Mouse (Mus musculus) liver, postnatal 0 days (tissue): ENCODE results near the gene Sdk2. TPM values are rescaled to one million over a fixed set of nuclear protein-coding genes. Genes with fewer than 3 reads are reported as not detected.
A peak's percentile ranks its signal among the peaks of the same experiment; 100 is the strongest.

Experiments
- ATAC-seq: fragments of 200-750 bp; cut with Nextera tagmentation; 2 replicates; pipeline ENCODE4 v1.8.0; 2017; ENCODE audit warnings: mild to moderate bottlenecking, moderate library complexity
- DNase-seq: peaks from one replicate; pipeline ENCODE4 v3.0.0-alpha.2; 2016
- H3K27ac ChIP-seq: fragments of 300-500 bp; sonication (generic); 2 replicates; pipeline ENCODE4 v1.5.1; 2014; ENCODE audit warnings: antibody characterized with exemption, moderate library complexity, mild to moderate bottlenecking, low read depth
- H3K27me3 ChIP-seq: fragments of 300-500 bp; sonication (generic); 2 replicates; pipeline ENCODE4 v1.6.1; 2014; ENCODE audit warnings: low read length, control low read depth, mixed read lengths; ENCODE audit not compliant: insufficient read depth
- H3K36me3 ChIP-seq: fragments of 300-500 bp; sonication (generic); replicated peaks from 2 replicates; pipeline ENCODE4 v1.6.1; 2014; ENCODE audit warnings: mild to moderate bottlenecking, control low read depth, low read length, moderate library complexity, mixed read lengths; ENCODE audit not compliant: insufficient read depth
- H3K4me1 ChIP-seq: fragments of 300-500 bp; sonication (generic); 2 replicates; pipeline ENCODE4 v1.6.1; 2014; ENCODE audit warnings: antibody characterized with exemption, mild to moderate bottlenecking, control low read depth; ENCODE audit not compliant: insufficient read depth
- H3K4me2 ChIP-seq: fragments of 300-500 bp; sonication (generic); 2 replicates; pipeline ENCODE4 v1.6.1; 2014; ENCODE audit warnings: low read depth, mild to moderate bottlenecking, low read length, moderate library complexity, mixed read lengths
- H3K4me3 ChIP-seq: fragments of 300-500 bp; sonication (generic); 2 replicates; pipeline ENCODE4 v1.5.1; 2014; ENCODE audit warnings: low read depth, low read length
- H3K9ac ChIP-seq: fragments of 300-500 bp; sonication (generic); replicated peaks from 2 replicates; pipeline ENCODE4 v1.6.1; 2014; ENCODE audit warnings: mild to moderate bottlenecking, moderate library complexity
- H3K9me3 ChIP-seq: fragments of 300-500 bp; sonication (generic); 2 replicates; pipeline ENCODE4 v1.6.1; 2016; ENCODE audit warnings: mild to moderate bottlenecking, control low read depth, low read length, mixed read lengths
- CTCF ChIP-seq: sonication (generic); IDR thresholded peaks from 2 replicates; pipeline ENCODE4 v1.5.1; 2016; ENCODE audit warnings: antibody characterized with exemption, low read depth
- EP300 ChIP-seq: IDR thresholded peaks from 2 replicates; pipeline ENCODE4 v1.6.1; 2016; ENCODE audit warnings: antibody characterized with exemption, low read depth, mild to moderate bottlenecking
- WGBS: fragments of 180-500 bp; shearing (Covaris S2); extraction: QIAGEN DNeasy Blood & Tissue Kit; methylation state at CpG from one replicate; pipeline ENCODE4 v1.1.7; 2014; ENCODE audit not compliant: insufficient replicate concordance; 5-methylcytosine and 5-hydroxymethylcytosine counted together
- polyA plus RNA-seq: library from polyadenylated mRNA; unstranded; fragments of >200 nt; fragmentation: Nextera tagmentation; extraction: Ambion mirVana; gene quantifications from 2 replicates; pipeline ENCODE4 v1.2.1, GENCODE M21; 2015

Gene Sdk2
- polyA plus RNA-seq, 1 experiment from 2014 or later, result 0.15 TPM

DNA sequence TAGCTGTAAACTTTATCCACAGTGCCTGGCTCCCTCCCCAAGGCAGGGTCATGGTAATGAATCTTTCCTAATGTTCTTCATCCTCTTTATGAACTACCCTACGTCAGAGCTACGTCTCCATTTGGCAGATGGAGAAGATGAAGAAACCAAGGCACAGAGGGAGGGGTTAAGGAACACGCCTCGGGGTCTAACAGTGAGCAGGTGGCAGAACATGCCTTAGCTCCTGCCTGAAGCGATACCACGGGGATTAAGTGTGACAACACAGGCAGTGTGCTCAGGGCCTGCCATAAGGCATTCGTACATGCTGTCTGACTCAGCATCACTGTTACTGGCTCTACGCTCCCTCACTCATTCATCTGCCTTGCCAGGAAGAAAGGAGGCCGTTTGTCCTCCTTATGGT, 138.6 kb downstream of the Sdk2 start:
- Histone ChIP-seq H3K4me2 (no peak overlapping the region), H3K9ac (no peak overlapping the region), H3K27ac (no peak overlapping the region), H3K36me3 (no peaks in the 10 kb centered on the region), H3K4me3 (no peak overlapping the region), H3K9me3 (no peaks in the 10 kb centered on the region), H3K4me1 (no peaks in the 10 kb centered on the region), H3K27me3 (no peaks in the 10 kb centered on the region)
- DNase-seq, result no peak
- TF ChIP-seq EP300 (no peak), CTCF (no peak)
- 77% methylated on average over 9 of the region's 9 CpGs for WGBS
- no peak for ATAC-seq

GRCm38 (mm10) chr11:113927826-113928225, 139.0 kb downstream of the Sdk2 start:
- H3K4me2 ChIP-seq, result no peak overlapping the region
- H3K27ac ChIP-seq, result no peak overlapping the region
- DNase-seq (no peak), ATAC-seq (no peak)
- no peak overlapping the region for H3K4me3 ChIP-seq
- no peaks in the 10 kb centered on the region for H3K27me3 ChIP-seq
- no peaks in the 10 kb centered on the region for H3K9me3 ChIP-seq
- no peak overlapping the region for H3K9ac ChIP-seq
- TF ChIP-seq EP300, result no peak
- TF ChIP-seq CTCF, result no peak
- WGBS, result 66% methylated on average over 3 of the region's 3 CpGs
- no peaks in the 10 kb centered on the region for H3K36me3 ChIP-seq
- no peaks in the 10 kb centered on the region for H3K4me1 ChIP-seq

DNA sequence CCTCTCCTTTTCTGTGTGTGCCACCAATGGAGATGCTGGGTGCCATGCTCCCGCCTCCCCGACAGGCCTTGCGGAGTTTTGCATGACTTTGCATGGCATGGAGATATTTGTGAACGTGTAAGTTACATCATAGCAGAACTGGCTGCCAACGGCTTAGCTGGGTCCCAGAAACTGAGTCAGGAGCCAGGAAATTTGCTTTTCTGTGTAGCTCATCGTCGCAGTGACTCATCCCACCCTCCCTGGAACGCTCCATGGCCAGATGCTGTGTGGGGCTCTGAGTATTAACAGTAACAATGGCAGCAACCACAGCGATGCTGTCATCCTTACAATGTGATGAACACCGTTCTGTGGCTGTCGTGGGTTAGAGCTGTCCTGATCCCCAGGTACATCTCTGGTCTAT, 139.6 kb downstream of the Sdk2 start:
- no peak for TF ChIP-seq CTCF
- no peak for TF ChIP-seq EP300
- H3K36me3 ChIP-seq, result no peaks in the 10 kb centered on the region
- ATAC-seq, result no peak
- no peak overlapping the region for H3K4me2 ChIP-seq
- no peak for DNase-seq
- H3K4me1 ChIP-seq, result no peaks in the 10 kb centered on the region
- 75% methylated on average over 11 of the region's 11 CpGs for WGBS
- H3K9me3 ChIP-seq, result no peaks in the 10 kb centered on the region
- no peaks in the 10 kb centered on the region for H3K27me3 ChIP-seq
- no peak overlapping the region for H3K9ac ChIP-seq
- no peak overlapping the region for H3K27ac ChIP-seq
- H3K4me3 ChIP-seq, result no peak overlapping the region

GRCm38 (mm10) chr11:113923137-113923536, 143.7 kb downstream of the Sdk2 start:
- no peak overlapping the region for H3K27ac ChIP-seq
- no peak for TF ChIP-seq CTCF
- no peak for TF ChIP-seq EP300
- no peak for ATAC-seq
- H3K36me3 ChIP-seq, result no peaks in the 10 kb centered on the region
- H3K9me3 ChIP-seq, result no peaks in the 10 kb centered on the region
- no peak for DNase-seq
- no peak overlapping the region for H3K4me3 ChIP-seq
- H3K4me2 ChIP-seq, result no peak overlapping the region
- H3K4me1 ChIP-seq, result no peaks in the 10 kb centered on the region
- 57% methylated on average over 5 of the region's 5 CpGs for WGBS
- no peak overlapping the region for H3K9ac ChIP-seq
- H3K27me3 ChIP-seq, result no peaks in the 10 kb centered on the region

DNA sequence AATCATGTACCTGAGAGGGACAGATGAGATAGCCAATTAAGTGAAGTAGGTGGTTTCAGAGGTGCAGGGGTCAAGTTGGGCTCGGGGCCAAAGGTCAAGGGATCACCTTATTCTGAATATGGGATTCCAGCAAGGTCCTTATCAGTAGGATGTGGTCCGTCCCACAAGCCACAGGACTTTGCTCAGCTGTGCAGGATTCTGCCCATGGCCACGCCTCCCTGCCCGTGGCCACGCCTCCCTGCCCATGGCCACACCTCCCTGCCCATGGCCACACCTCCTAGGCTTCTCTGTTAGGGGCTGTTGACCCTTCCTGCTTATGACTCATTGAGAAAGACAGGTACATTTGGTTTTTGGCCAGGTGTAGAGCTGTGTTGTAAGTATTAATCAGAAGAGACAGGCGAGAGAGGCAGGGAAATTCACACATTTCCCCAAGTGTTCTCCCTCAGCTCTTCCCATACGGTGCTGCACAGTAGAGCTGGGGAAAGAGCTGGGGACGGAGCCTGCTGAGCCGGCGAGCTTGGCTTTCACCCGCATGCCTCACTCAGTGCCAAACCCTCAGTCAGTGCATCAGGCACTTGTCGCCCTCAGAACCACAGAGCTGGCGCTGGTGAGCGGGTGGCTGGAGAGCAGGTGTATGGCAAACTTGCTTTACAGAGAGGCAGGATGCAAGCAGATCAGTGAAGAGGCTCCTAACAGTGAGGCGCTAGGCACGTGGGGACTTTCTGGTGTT, 163.6 kb downstream of the Sdk2 start:
- ATAC-seq (peak; percentile 64; the same call in 1 of the 2 replicates), DNase-seq (peak; percentile 20)
- Histone ChIP-seq H3K27me3 (no peaks in the 10 kb centered on the region), H3K4me3 (no peak overlapping the region), H3K4me1 (no peaks in the 10 kb centered on the region), H3K27ac (no peak overlapping the region), H3K9me3 (no peaks in the 10 kb centered on the region), H3K36me3 (no peaks in the 10 kb centered on the region), H3K9ac (no peak overlapping the region), H3K4me2 (no peak overlapping the region)
- no peak for TF ChIP-seq EP300
- TF ChIP-seq CTCF, result no peak
- 66% methylated on average over 16 of the region's 16 CpGs for WGBS

GRCm38 (mm10) chr11:113901906-113902305, 164.9 kb downstream of the Sdk2 start:
- Histone ChIP-seq H3K27ac (no peak overlapping the region), H3K4me3 (no peak overlapping the region), H3K9me3 (no peaks in the 10 kb centered on the region), H3K9ac (no peak overlapping the region), H3K4me2 (no peak overlapping the region), H3K27me3 (no peaks in the 10 kb centered on the region), H3K4me1 (no peaks in the 10 kb centered on the region), H3K36me3 (no peaks in the 10 kb centered on the region)
- TF ChIP-seq CTCF (no peak), EP300 (no peak)
- WGBS, result 79% methylated on average over 7 of the region's 7 CpGs
- DNase-seq (no peak), ATAC-seq (no peak)

- Histone ChIP-seq H3K9ac (no peak overlapping the region), H3K4me1 (no peaks in the 10 kb centered on the region), H3K36me3 (no peaks in the 10 kb centered on the region), H3K9me3 (no peaks in the 10 kb centered on the region), H3K27me3 (no peaks in the 10 kb centered on the region), H3K4me2 (no peak overlapping the region), H3K4me3 (no peak overlapping the region), H3K27ac (no peak overlapping the region)
- WGBS, result 52% methylated on average over 7 of the region's 7 CpGs
- ATAC-seq, result no peak
- no peak for DNase-seq
- TF ChIP-seq CTCF, result no peak
- no peak for TF ChIP-seq EP300
These were observed 168.2 kb downstream of the Sdk2 start for GRCm38 (mm10) chr11:113898671-113899070.
